ENCODE assay signal across 13 mouse cellular contexts in the genomic region with DNA sequence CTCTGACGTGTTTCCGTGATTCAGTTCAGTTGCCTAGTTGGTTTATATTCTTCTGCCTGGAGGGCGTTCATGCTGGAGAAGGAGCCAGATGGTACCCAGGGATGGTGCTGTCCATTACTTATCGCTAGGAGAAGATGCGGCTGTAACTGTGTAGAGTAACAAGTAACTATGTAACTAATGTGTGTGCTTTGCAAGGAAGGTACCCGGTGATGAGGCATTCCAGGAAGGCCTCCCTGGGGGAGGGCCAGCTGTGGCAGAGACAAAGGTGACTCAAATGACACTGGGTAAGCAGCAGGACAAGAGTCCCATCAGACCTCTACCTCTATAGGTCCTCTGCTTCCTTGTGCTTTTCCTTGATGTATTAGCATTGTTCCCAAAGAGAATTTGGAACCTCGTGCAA.
"Had no signal": no experiment of that assay in that cellular context is flagged by ENCODE, and none has a peak within 500 bp of the region (broad histone marks: within the 10 kb centered on the region; RNA-seq: fewer than 3 reads in every experiment).

No protein-coding gene starts in this region.

- H3K4me1 ChIP-seq: limb, embryonic 15.5 days; liver, embryonic 12.5 days; midbrain, embryonic 10.5 days; midbrain, embryonic 15.5 days; neural tube, embryonic 12.5 days had no signal

- H3K36me3 ChIP-seq: limb, embryonic 15.5 days; liver, embryonic 12.5 days; midbrain, embryonic 10.5 days; midbrain, embryonic 15.5 days; neural tube, embryonic 12.5 days had no signal

- ATAC-seq: intestine, postnatal 0 days; liver, embryonic 12.5 days; midbrain, embryonic 15.5 days had no signal

- H3K27me3 ChIP-seq: limb, embryonic 15.5 days; liver, embryonic 12.5 days; midbrain, embryonic 15.5 days; neural tube, embryonic 12.5 days had no signal

- H3K9me3 ChIP-seq: limb, embryonic 15.5 days; liver, embryonic 12.5 days; midbrain, embryonic 10.5 days; midbrain, embryonic 15.5 days; neural tube, embryonic 12.5 days had no signal

- DNase-seq: lung, embryonic 14.5 days; lung, postnatal 10 days; lung, postnatal 4 days; right cerebral cortex, postnatal 4 days; spleen, adult 18-20 months; thymus, adult 18-20 months; thymus, postnatal 14 days had no signal

- H3K27ac ChIP-seq: limb, embryonic 15.5 days; liver, embryonic 12.5 days; midbrain, embryonic 10.5 days; midbrain, embryonic 15.5 days; neural tube, embryonic 12.5 days had no signal

- H3K4me2 ChIP-seq: limb, embryonic 15.5 days; liver, embryonic 12.5 days; lung, embryonic 14.5 days; midbrain, embryonic 15.5 days; neural tube, embryonic 12.5 days had no signal

- H3K4me3 ChIP-seq: limb, embryonic 15.5 days; liver, embryonic 12.5 days; midbrain, embryonic 10.5 days; midbrain, embryonic 15.5 days; neural tube, embryonic 12.5 days had no signal

- H3K9ac ChIP-seq: limb, embryonic 15.5 days; liver, embryonic 12.5 days; lung, embryonic 14.5 days; midbrain, embryonic 15.5 days; neural tube, embryonic 12.5 days had no signal
